Mouse (Mus musculus) lung, adult 2 months (tissue): Measurements from ENCODE around the gene Git1.

Experiments used
- CTCF ChIP-seq: fragments of 200-500 bp; IDR thresholded peaks from 2 replicates; pipeline ENCODE4 v1.5.1; 2011; ENCODE audit warnings: mild to moderate bottlenecking, low read length, control low read depth; ENCODE audit not compliant: insufficient read depth
- POLR2A ChIP-seq: fragments of 200-500 bp; IDR thresholded peaks from 2 replicates; pipeline ENCODE4 v1.6.1; 2011; ENCODE audit warnings: low read depth, mild to moderate bottlenecking, control low read depth, low read length, borderline replicate concordance; ENCODE audit errors: extremely low read depth

GRCm38 (mm10) chr11:77518051-77518798, 24.9 kb downstream of the Git1 start:
- TF ChIP-seq CTCF: no peak
- TF ChIP-seq POLR2A: no peak
